Mouse (Mus musculus) embryonic facial prominence, embryonic 14.5 days (tissue): ENCODE results near the gene Etl4. TPM values are rescaled to one million over a fixed set of nuclear protein-coding genes. Genes with fewer than 3 reads are reported as not detected.

ENCODE experiments used
- ATAC-seq: fragments of 200-750 bp; cut with Nextera tagmentation; 2 replicates; pipeline ENCODE4 v1.8.0; 2017; ENCODE audit warnings: low read depth, moderate number of reproducible peaks, moderate TSS enrichment
- DNase-seq: peaks from one replicate; pipeline ENCODE4 v3.0.0-alpha.2; 2015; ENCODE audit warnings: low spot score
- H3K27ac ChIP-seq: fragments of 300-500 bp; sonication (generic); replicated peaks from 2 replicates; pipeline ENCODE4 v1.5.1; 2014; ENCODE audit warnings: low read depth, mild to moderate bottlenecking, low read length, moderate library complexity
- H3K27me3 ChIP-seq: fragments of 300-500 bp; sonication (generic); replicated peaks from 2 replicates; pipeline ENCODE4 v1.6.1; 2014; ENCODE audit warnings: low read length; ENCODE audit not compliant: control insufficient read depth, insufficient read depth
- H3K36me3 ChIP-seq: fragments of 300-500 bp; sonication (generic); 2 replicates; pipeline ENCODE4 v1.6.1; 2014; ENCODE audit warnings: low read length, mixed read lengths; ENCODE audit not compliant: control insufficient read depth, insufficient read depth
- H3K4me1 ChIP-seq: fragments of 300-500 bp; sonication (generic); 2 replicates; pipeline ENCODE4 v1.6.1; 2014; ENCODE audit warnings: antibody characterized with exemption, low read length; ENCODE audit not compliant: control insufficient read depth, insufficient read depth
- H3K4me2 ChIP-seq: fragments of 300-500 bp; sonication (generic); 2 replicates; pipeline ENCODE4 v1.6.1; 2014; ENCODE audit warnings: low read depth, mild to moderate bottlenecking, low read length, moderate library complexity, mixed read lengths
- H3K4me3 ChIP-seq: fragments of 300-500 bp; sonication (generic); 2 replicates; pipeline ENCODE4 v1.5.1; 2014; ENCODE audit warnings: low read depth, mild to moderate bottlenecking, low read length
- H3K9ac ChIP-seq: fragments of 300-500 bp; sonication (generic); 2 replicates; pipeline ENCODE4 v1.6.1; 2014; ENCODE audit warnings: low read depth, mild to moderate bottlenecking, low read length, moderate library complexity, mixed read lengths
- H3K9me3 ChIP-seq: fragments of 300-500 bp; sonication (generic); 2 replicates; pipeline ENCODE4 v1.6.1; 2016; ENCODE audit warnings: low read length; ENCODE audit not compliant: control insufficient read depth
- WGBS: fragments of 180-500 bp; shearing (Covaris S2); extraction: QIAGEN DNeasy Blood & Tissue Kit; methylation state at CpG from one replicate; pipeline ENCODE4 v1.1.7; 2014; 5-methylcytosine and 5-hydroxymethylcytosine counted together
- polyA plus RNA-seq: library from polyadenylated mRNA; unstranded; fragments of >200 nt; fragmentation: Nextera tagmentation; extraction: Ambion mirVana; gene quantifications from 2 replicates; pipeline ENCODE4 v1.2.1, GENCODE M21; 2014

The Etl4 gene
- polyA plus RNA-seq, 1 experiment from 2014 or later = 39.2 TPM

DNA sequence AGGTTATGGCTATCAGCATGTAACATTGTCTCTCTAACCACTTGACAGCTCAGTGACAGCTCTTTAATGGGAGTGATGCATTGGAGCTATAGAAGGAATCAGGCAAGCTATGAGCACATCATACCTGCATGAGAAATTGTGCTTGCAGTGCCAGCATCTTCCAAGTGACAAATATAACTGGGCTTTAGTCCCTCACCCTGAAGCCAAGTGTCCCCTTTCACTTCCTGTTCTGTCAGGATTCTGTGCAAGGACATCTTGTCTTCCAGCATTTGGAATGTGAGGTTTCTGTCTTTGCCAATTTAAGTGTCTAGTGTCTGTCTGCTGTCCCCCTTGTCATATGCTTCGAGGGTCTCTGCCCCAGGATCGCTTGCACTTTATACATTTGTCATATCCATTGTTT is 693.1 kb downstream of the Etl4 start:
- Histone ChIP-seq H3K4me2 (no peak overlapping the region), H3K27ac (no peak overlapping the region), H3K36me3 (no peaks in the 10 kb centered on the region), H3K9ac (no peak overlapping the region), H3K27me3 (no peaks in the 10 kb centered on the region), H3K4me3 (no peak overlapping the region), H3K9me3 (no peaks in the 10 kb centered on the region), H3K4me1 (peaks cover 10% of the 10 kb centered on the region; the same call in 1 of the 2 replicates)
- no peak for DNase-seq
- ATAC-seq = no peak
- 63% methylated on average over 2 of the region's 2 CpGs for WGBS

DNA sequence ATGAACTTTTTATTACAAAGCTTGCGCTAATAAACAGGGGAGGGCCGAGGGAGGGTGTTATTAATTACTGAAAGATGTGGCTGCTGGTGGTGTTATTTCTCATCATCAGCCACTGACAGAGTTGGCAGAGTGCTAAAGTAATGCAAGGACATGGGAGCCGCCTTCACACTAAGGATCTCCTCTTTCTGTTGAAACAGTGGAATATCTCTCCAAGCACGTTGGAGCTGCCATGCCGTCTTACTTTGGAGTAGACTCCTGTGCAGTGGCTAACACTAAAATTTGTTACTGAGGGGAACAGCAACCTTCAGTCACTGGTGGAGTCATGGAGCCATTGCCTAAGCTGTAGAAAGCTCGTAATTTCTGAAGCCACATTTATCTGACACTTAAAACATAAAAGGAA is 694.0 kb downstream of the Etl4 start:
- DNase-seq (no peak), ATAC-seq (no peak)
- H3K4me2 ChIP-seq = no peak overlapping the region
- H3K4me3 ChIP-seq = no peak overlapping the region
- no peaks in the 10 kb centered on the region for H3K36me3 ChIP-seq
- H3K9me3 ChIP-seq = no peaks in the 10 kb centered on the region
- WGBS = 67% methylated on average over 6 of the region's 6 CpGs
- no peak overlapping the region for H3K9ac ChIP-seq
- peak overlapping the region; percentile 42 for H3K27ac ChIP-seq
- H3K4me1 ChIP-seq = peaks cover 10% of the 10 kb centered on the region; the same call in 1 of the 2 replicates
- no peaks in the 10 kb centered on the region for H3K27me3 ChIP-seq

DNA sequence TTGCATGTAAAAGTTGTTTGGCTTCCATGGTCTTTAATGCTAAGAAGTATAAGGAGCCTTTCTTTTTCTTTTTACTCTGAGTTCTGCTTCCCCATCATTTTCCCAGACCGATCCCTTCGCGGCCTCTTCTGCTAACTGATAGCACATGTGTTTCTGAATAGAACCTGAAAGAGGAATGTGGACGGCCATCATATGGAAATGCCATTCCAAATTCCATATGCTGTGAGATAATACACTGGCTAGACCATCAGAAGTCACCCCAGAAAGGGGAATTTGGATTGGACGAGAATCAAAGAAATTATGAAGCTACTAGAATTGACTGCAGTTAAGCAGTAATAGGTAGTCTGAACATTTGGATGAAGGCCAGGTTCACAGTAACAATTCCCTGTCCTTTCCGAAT is 694.4 kb downstream of the Etl4 start:
- Histone ChIP-seq H3K27me3 (no peaks in the 10 kb centered on the region), H3K4me2 (no peak overlapping the region), H3K27ac (peak overlapping the region; percentile 42), H3K36me3 (no peaks in the 10 kb centered on the region), H3K4me1 (peaks cover 10% of the 10 kb centered on the region; the same call in 1 of the 2 replicates), H3K4me3 (no peak overlapping the region), H3K9ac (no peak overlapping the region), H3K9me3 (no peaks in the 10 kb centered on the region)
- peak; percentile 74 for DNase-seq
- 29% methylated on average over 6 of the region's 6 CpGs for WGBS
- ATAC-seq = peak; percentile 53; the same call in 1 of the 2 replicates

DNA sequence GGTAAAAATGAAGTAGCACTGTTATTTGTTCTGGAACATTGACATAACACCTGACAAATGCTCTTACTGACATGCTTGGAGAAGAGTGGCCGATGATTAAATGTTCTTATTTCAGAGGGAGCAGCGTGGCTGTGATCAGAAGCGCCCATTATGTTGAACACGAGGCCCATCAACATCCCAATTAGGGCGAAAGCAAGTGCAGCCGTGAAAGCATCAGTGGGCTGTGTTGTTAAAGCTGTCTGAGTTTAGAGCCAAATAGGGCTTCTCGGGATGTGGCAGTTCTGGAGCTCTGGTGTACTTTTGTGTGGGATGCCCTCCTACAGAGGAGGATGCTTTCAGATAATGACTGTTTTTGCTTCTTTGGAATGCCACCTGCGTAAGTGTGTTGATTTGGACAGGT is 699.6 kb downstream of the Etl4 start:
- WGBS = 82% methylated on average over 8 of the region's 8 CpGs
- Histone ChIP-seq H3K4me1 (no peaks in the 10 kb centered on the region), H3K9ac (no peak overlapping the region), H3K4me2 (no peak overlapping the region), H3K27me3 (no peaks in the 10 kb centered on the region), H3K27ac (no peak overlapping the region), H3K4me3 (no peak overlapping the region), H3K9me3 (no peaks in the 10 kb centered on the region), H3K36me3 (no peaks in the 10 kb centered on the region)
- no peak for ATAC-seq
- no peak for DNase-seq

DNA sequence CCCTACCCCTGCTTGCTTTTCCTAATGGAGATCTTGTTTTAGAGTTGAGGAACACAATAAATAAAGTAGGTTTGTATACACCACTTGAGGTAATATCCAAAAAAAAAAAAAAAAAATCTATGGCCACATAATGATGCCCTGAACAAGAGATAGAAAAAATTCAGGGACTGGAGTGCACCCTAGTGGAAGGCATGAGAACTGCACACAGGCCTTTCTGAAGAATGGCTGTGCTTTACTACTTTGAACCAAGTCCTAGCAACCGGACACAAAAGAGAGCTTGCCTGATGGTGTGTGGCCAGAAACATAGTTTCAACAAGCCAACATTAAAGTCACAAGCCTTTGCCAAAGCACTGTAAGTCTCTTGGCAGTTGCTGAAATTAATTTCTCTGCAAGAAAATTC is 706.4 kb downstream of the Etl4 start:
- 81% methylated on average over 1 of the region's 1 CpGs for WGBS
- Histone ChIP-seq H3K9ac (no peak overlapping the region), H3K4me3 (no peak overlapping the region), H3K27ac (no peak overlapping the region), H3K4me1 (no peaks in the 10 kb centered on the region), H3K36me3 (no peaks in the 10 kb centered on the region), H3K27me3 (no peaks in the 10 kb centered on the region), H3K9me3 (no peaks in the 10 kb centered on the region), H3K4me2 (no peak overlapping the region)
- ATAC-seq (no peak), DNase-seq (no peak)

DNA sequence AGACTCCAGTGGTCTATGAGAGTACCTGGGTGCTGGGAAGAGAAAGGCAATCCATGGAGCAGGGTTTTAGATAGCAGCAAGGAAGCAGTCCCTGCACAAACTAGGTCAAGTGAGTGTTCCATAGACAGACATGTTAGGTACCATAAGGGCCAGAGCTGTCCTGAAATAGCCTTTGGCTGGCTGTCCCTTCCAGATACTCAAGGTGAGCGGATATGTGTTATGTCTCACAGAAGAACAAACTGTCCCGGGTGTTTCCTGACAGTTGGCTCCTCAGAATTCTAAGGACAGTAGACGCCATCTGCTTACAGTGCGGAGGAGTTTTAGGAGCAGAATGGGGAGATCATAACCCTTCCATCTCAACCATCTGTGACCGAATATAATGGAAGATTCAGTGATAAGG is 708.8 kb downstream of the Etl4 start:
- Histone ChIP-seq H3K36me3 (no peaks in the 10 kb centered on the region), H3K4me1 (no peaks in the 10 kb centered on the region), H3K27me3 (no peaks in the 10 kb centered on the region), H3K4me2 (no peak overlapping the region), H3K9ac (no peak overlapping the region), H3K4me3 (no peak overlapping the region), H3K9me3 (no peaks in the 10 kb centered on the region), H3K27ac (no peak overlapping the region)
- 92% methylated on average over 5 of the region's 5 CpGs for WGBS
- no peak for ATAC-seq
- DNase-seq = no peak

DNA sequence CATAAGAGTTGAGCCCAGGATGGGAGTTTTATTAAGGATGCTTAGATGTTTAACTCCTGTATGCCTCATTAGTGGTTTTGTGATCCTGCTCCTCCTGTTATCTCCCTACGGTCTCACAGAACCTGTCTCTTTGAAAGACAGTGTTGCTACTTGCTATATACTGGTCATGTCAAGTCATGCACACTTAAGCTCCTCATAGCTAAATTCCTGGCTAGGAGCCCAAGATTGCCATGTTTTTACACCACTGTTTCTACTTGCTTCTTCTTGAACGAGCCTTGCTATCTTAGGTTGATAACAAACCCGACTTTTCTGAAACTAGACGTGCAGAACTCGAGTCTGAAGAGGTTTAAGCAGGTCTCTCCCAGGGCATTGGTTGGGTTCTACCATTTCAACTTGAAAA is 710.3 kb downstream of the Etl4 start:
- Histone ChIP-seq H3K4me1 (no peaks in the 10 kb centered on the region), H3K9ac (no peak overlapping the region), H3K9me3 (no peaks in the 10 kb centered on the region), H3K36me3 (no peaks in the 10 kb centered on the region), H3K4me3 (no peak overlapping the region), H3K4me2 (no peak overlapping the region), H3K27me3 (no peaks in the 10 kb centered on the region), H3K27ac (no peak overlapping the region)
- 73% methylated on average over 5 of the region's 5 CpGs for WGBS
- ATAC-seq (0 out of 2 replicates have a peak, but pooled peaks have one; percentile 33), DNase-seq (peak; percentile 79)

DNA sequence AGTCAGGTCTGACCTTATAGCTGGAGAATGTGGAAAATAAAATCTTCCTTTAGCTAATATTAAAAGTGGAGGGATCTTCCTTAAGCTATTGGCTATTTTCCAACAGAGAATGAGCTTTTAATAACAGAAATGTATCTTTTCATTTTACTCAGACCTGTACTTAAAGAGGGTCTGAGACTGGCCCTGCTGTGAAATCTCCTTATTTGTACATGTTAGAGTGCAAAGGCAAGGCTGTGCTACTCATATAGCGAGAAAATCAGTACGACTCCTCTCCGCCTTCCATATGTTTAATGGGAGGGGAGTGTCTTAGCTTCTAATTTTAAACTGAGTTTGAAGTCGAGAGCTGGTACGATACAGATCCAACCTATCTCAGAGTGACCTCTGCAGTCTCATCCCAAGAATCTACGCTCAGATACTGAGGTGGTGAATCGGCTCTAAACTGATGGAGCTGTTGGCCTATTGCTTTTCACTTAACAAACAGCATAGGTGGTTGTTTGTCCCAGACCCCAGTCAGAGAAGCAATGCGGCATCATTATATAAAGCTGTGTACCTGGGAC is 719.7 kb downstream of the Etl4 start:
- H3K27ac ChIP-seq = peak overlapping the region; percentile 48; the same call in 1 of the 2 replicates

DNA sequence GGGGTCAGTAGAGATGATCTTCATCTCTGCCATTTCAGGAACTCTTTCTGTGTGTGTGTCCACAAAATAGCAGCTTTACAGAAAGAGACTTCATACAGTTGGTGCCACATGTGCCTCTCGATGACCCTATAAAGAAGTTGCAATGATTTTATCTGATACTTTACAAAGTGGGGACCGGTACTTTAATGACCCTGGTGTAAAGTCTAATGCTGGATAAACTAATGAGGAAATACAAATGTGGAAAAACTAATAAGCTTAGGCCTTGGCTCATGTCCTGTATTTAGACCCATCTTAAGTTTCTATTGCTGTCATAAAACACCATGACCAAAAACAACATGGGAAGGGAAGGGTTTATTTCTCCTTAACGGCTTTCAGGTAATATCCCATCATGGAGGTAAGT is 729.0 kb downstream of the Etl4 start:
- no peak overlapping the region for H3K27ac ChIP-seq
- no peak overlapping the region for H3K9ac ChIP-seq
- H3K36me3 ChIP-seq = no peaks in the 10 kb centered on the region
- 81% methylated on average over 3 of the region's 3 CpGs for WGBS
- no peak for ATAC-seq
- H3K4me1 ChIP-seq = no peaks in the 10 kb centered on the region
- no peak overlapping the region for H3K4me3 ChIP-seq
- no peaks in the 10 kb centered on the region for H3K27me3 ChIP-seq
- DNase-seq = no peak
- no peak overlapping the region for H3K4me2 ChIP-seq
- H3K9me3 ChIP-seq = no peaks in the 10 kb centered on the region

More for the DNA sequence above, 719.7 kb downstream of the Etl4 start:
- Histone ChIP-seq H3K4me1 (0 out of 2 replicates have a peak, but pooled peaks cover 5% of the 10 kb centered on the region), H3K36me3 (no peaks in the 10 kb centered on the region), H3K4me3 (no peak overlapping the region), H3K4me2 (no peak overlapping the region; the same call in 1 of the 2 replicates), H3K9me3 (no peaks in the 10 kb centered on the region), H3K9ac (no peak overlapping the region), H3K27me3 (no peaks in the 10 kb centered on the region)
- ATAC-seq (no peak), DNase-seq (peak; percentile 33)
- 65% methylated on average over 8 of the region's 8 CpGs for WGBS
